Mouse (Mus musculus): ENCODE measurements around the gene Krt42. TPM values are rescaled to one million over a fixed set of nuclear protein-coding genes. Genes with fewer than 3 reads are reported as not detected.
"Not testable (repeated sequence)": the region's sequence is repeated elsewhere in the genome, so short reads cannot be mapped to it uniquely, and the experiment has no call there.

The Krt42 gene
- polyA plus RNA-seq, 1 experiment from 2014 or later, result not detected

- Histone ChIP-seq H3K9me3 (replicated peaks; ENCODE audit: low read length) (no peaks in the 10 kb centered on the region), H3K36me3 (ENCODE audit: insufficient read depth, low read length) (no peaks in the 10 kb centered on the region), H3K27ac (no peak overlapping the region), H3K4me2 (ENCODE audit: low read length) (no peak overlapping the region), H3K4me3 (replicated peaks; ENCODE audit: low read depth, low read length) (no peak overlapping the region), H3K27me3 (ENCODE audit: insufficient read depth, low read length) (no peaks in the 10 kb centered on the region), H3K9ac (ENCODE audit: low read depth, low read length) (no peak overlapping the region), H3K4me1 (replicated peaks; ENCODE audit: insufficient read depth, low read length) (no peaks in the 10 kb centered on the region)
- no peak for ATAC-seq (replicated peaks; ENCODE audit: low FRiP score, low read depth)
- DNase-seq (ENCODE audit: low spot score), result no peak
- 67% methylated on average over 1 of the region's 1 CpGs for WGBS
- no peak for TF ChIP-seq CTCF (IDR thresholded peaks at IDR 0.05; ENCODE audit: low read depth)
Observed at GRCm38 (mm10) chr11:100311656-100312055, 42.0 kb upstream of the Krt42 start.

DNA sequence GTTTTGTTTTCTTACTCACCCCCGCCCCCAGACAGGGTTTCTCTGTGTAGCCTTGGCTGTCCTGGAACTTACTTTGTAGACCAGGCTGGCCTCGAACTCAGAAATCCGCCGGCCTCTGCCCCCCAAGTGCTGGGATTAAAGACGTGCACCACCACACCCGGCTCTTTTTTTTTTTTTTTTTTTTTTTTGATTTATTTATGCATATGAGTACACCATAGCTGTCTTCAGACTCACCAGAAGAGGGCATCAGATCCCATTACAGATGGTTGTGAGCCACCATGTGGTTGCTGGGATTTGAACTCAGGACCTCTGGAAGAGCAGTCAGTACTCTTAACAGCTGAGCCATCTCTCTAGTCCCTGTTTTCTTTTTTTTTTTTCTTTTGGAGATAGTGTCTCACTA is 39.0 kb upstream of the Krt42 start:
- H3K4me2 ChIP-seq (ENCODE audit: low read length); DNase-seq (ENCODE audit: low spot score); H3K4me1 ChIP-seq (replicated peaks; ENCODE audit: insufficient read depth, low read length); H3K36me3 ChIP-seq (ENCODE audit: insufficient read depth, low read length); H3K27ac ChIP-seq; H3K9ac ChIP-seq (ENCODE audit: low read depth, low read length); ATAC-seq (replicated peaks; ENCODE audit: low FRiP score, low read depth); H3K27me3 ChIP-seq (ENCODE audit: insufficient read depth, low read length); H3K4me3 ChIP-seq (replicated peaks; ENCODE audit: low read depth, low read length); H3K9me3 ChIP-seq (replicated peaks; ENCODE audit: low read length): not testable (repeated sequence)
- 93% methylated on average over 6 of the region's 6 CpGs for WGBS

DNA sequence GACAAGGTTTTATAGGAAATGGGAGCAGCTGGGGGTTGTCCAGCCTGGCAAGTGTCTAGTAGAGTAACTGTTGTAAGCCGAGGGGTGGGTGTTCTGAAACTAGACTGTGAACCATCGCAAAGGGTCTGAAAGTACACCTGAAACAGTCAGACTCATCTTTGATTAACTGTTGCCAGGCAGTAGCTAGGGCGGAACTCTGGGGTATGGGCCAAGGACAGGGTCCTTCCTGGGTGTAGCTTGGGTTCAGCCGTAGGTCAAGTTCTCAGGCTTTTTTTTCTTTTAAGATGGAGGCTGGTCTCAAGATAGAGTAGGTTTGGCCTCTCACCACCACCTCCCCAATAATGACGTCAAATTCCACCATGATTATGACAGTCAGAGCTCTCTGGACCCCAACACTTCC is 38.2 kb upstream of the Krt42 start:
- ATAC-seq (replicated peaks; ENCODE audit: low FRiP score, low read depth) (no peak), DNase-seq (ENCODE audit: low spot score) (no peak)
- H3K4me1 ChIP-seq (replicated peaks; ENCODE audit: insufficient read depth, low read length), result no peaks in the 10 kb centered on the region
- H3K27ac ChIP-seq, result no peak overlapping the region
- no peaks in the 10 kb centered on the region for H3K36me3 ChIP-seq (ENCODE audit: insufficient read depth, low read length)
- H3K27me3 ChIP-seq (ENCODE audit: insufficient read depth, low read length), result no peaks in the 10 kb centered on the region
- no peak overlapping the region for H3K4me2 ChIP-seq (ENCODE audit: low read length)
- TF ChIP-seq CTCF (IDR thresholded peaks at IDR 0.05; ENCODE audit: low read depth), result no peak
- H3K9me3 ChIP-seq (replicated peaks; ENCODE audit: low read length), result no peaks in the 10 kb centered on the region
- H3K9ac ChIP-seq (ENCODE audit: low read depth, low read length), result no peak overlapping the region
- no peak overlapping the region for H3K4me3 ChIP-seq (replicated peaks; ENCODE audit: low read depth, low read length)
- WGBS, result 85% methylated on average over 5 of the region's 5 CpGs

DNA sequence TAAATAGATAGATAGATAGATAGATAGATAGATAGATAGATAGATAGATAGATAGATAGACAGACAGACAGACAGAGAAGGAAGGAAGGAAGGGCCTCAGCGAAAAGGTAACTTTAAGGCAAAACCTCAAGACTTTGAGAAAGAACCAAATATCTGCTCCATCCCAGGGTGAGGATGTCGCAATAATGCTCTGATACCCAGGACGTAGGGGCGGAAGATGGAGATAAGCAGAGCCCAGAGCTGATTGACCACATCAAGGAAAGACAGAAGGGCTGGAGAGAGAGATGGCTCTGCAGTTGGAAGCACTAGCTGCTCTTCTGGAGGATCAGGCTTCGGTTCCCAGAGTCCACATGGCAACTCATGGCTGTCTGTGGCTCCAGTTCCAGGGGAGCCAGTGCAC is 31.6 kb upstream of the Krt42 start:
- no peaks in the 10 kb centered on the region for H3K4me1 ChIP-seq (replicated peaks; ENCODE audit: insufficient read depth, low read length)
- H3K4me3 ChIP-seq (replicated peaks; ENCODE audit: low read depth, low read length), result no peak overlapping the region
- H3K9me3 ChIP-seq (replicated peaks; ENCODE audit: low read length), result no peaks in the 10 kb centered on the region
- DNase-seq (ENCODE audit: low spot score) (no peak), ATAC-seq (replicated peaks; ENCODE audit: low FRiP score, low read depth) (no peak)
- H3K4me2 ChIP-seq (ENCODE audit: low read length), result no peak overlapping the region
- no peak overlapping the region for H3K9ac ChIP-seq (ENCODE audit: low read depth, low read length)
- no peak for TF ChIP-seq CTCF (IDR thresholded peaks at IDR 0.05; ENCODE audit: low read depth)
- no peak overlapping the region for H3K27ac ChIP-seq
- WGBS, result 94% methylated on average over 5 of the region's 5 CpGs
- H3K27me3 ChIP-seq (ENCODE audit: insufficient read depth, low read length), result no peaks in the 10 kb centered on the region
- no peaks in the 10 kb centered on the region for H3K36me3 ChIP-seq (ENCODE audit: insufficient read depth, low read length)

DNA sequence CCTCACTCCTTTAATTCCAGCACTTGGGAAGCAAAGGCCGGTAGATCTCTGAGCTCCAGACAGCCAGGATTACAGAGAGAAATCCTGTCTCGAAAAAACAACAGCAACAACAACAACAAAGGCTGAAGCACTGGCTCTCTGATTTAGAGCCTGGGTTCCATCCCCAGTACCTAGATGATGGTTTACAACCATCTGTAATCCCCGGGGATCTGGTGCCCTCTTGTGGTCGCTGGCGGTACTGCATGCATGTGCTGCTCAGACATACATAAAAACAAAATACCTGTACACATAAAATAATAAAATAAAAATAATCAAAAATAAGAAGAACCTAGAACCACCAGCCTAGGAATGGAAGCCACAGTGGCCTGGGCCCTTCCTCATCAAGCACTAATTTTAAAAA is 30.6 kb upstream of the Krt42 start:
- peak; percentile 97 for TF ChIP-seq CTCF (IDR thresholded peaks at IDR 0.05; ENCODE audit: low read depth)
- ATAC-seq (replicated peaks; ENCODE audit: low FRiP score, low read depth) (no peak), DNase-seq (ENCODE audit: low spot score) (peak; percentile 62)
- Histone ChIP-seq H3K36me3 (ENCODE audit: insufficient read depth, low read length) (no peaks in the 10 kb centered on the region), H3K4me3 (replicated peaks; ENCODE audit: low read depth, low read length) (no peak overlapping the region), H3K27me3 (ENCODE audit: insufficient read depth, low read length) (no peaks in the 10 kb centered on the region), H3K4me1 (replicated peaks; ENCODE audit: insufficient read depth, low read length) (no peaks in the 10 kb centered on the region), H3K9ac (ENCODE audit: low read depth, low read length) (no peak overlapping the region), H3K9me3 (replicated peaks; ENCODE audit: low read length) (no peaks in the 10 kb centered on the region), H3K4me2 (ENCODE audit: low read length) (no peak overlapping the region), H3K27ac (no peak overlapping the region)
- WGBS, result 17% methylated on average over 5 of the region's 5 CpGs

DNA sequence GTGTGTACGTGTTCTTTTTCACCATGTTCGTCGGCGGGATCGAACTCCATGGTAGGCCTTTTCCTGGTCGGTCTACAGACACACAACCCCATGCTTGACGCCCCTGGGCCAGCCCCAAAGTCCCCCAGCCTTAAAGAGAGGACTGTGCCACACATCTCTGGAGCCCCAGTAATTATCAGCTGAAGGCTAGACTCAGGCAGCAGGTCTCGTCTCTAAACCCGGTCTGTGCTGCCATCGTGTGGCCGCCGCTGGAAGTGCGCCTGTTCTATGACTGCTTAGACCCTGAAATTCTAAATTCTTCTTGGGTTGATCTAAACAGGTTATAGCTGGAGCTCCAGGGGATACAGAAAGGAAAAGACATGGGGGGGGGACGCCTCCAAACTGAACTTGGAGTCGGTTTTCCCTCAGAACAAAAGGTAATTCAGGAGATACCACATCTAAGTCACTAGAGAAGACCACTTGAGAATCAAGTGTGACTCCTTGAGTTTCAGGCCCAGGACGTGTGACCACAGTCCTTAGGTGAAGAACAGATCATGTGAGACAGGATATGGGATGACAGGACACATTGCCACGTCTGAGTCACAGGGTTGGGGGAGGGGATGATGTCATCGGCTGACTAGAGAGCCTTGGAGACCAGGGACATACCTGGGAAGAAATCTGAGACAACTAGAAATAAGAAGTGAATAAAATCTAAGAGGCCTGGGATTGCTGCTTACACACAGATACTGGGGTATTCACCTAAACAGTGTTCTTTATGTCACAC is 28.8 kb upstream of the Krt42 start:
- 21% methylated on average over 18 of the region's 18 CpGs for WGBS

GRCm38 (mm10) chr11:100297801-100298200 is 28.1 kb upstream of the Krt42 start:
- H3K9me3 ChIP-seq (replicated peaks; ENCODE audit: low read length), result no peaks in the 10 kb centered on the region
- no peak overlapping the region for H3K27ac ChIP-seq
- H3K4me3 ChIP-seq (replicated peaks; ENCODE audit: low read depth, low read length), result no peak overlapping the region
- no peaks in the 10 kb centered on the region for H3K36me3 ChIP-seq (ENCODE audit: insufficient read depth, low read length)
- H3K9ac ChIP-seq (ENCODE audit: low read depth, low read length), result no peak overlapping the region
- peak; percentile 64; the same call in 1 of the 2 replicates for TF ChIP-seq CTCF (IDR thresholded peaks at IDR 0.05; ENCODE audit: low read depth)
- no peaks in the 10 kb centered on the region for H3K27me3 ChIP-seq (ENCODE audit: insufficient read depth, low read length)
- DNase-seq (ENCODE audit: low spot score) (no peak), ATAC-seq (replicated peaks; ENCODE audit: low FRiP score, low read depth) (no peak; the same call in 1 of the 2 replicates)
- no peak overlapping the region for H3K4me2 ChIP-seq (ENCODE audit: low read length)
- no peaks in the 10 kb centered on the region for H3K4me1 ChIP-seq (replicated peaks; ENCODE audit: insufficient read depth, low read length)
- 41% methylated on average over 5 of the region's 5 CpGs for WGBS

More for the DNA sequence above, 28.8 kb upstream of the Krt42 start:
- Histone ChIP-seq H3K27me3 (ENCODE audit: insufficient read depth, low read length) (no peaks in the 10 kb centered on the region), H3K4me3 (replicated peaks; ENCODE audit: low read depth, low read length) (no peak overlapping the region), H3K36me3 (ENCODE audit: insufficient read depth, low read length) (no peaks in the 10 kb centered on the region), H3K27ac (no peak overlapping the region), H3K9ac (ENCODE audit: low read depth, low read length) (no peak overlapping the region), H3K9me3 (replicated peaks; ENCODE audit: low read length) (no peaks in the 10 kb centered on the region), H3K4me1 (replicated peaks; ENCODE audit: insufficient read depth, low read length) (no peaks in the 10 kb centered on the region), H3K4me2 (ENCODE audit: low read length) (peak overlapping the region; percentile 32; the same call in 1 of the 2 replicates)
- peak; percentile 79 for DNase-seq (ENCODE audit: low spot score)
- ATAC-seq (replicated peaks; ENCODE audit: low FRiP score, low read depth), result peak; percentile 39; the same call in 1 of the 2 replicates
- peak; percentile 88 for TF ChIP-seq CTCF (IDR thresholded peaks at IDR 0.05; ENCODE audit: low read depth)

Measured in kidney, postnatal 0 days (tissue).